Mouse (Mus musculus) spleen, adult 12 weeks (tissue): ENCODE measurements at regions not wholly inside any gene's neighbourhood (a gene's known extent, or its start where the extent isn't known, plus 50 kb on each side); places are given as distances from the start of the nearest gene placed in this dataset.

Source experiments
- DNase-seq: peaks from one replicate; pipeline ENCODE4 v3.0.0; 2022; ENCODE audit warnings: low spot score

DNA sequence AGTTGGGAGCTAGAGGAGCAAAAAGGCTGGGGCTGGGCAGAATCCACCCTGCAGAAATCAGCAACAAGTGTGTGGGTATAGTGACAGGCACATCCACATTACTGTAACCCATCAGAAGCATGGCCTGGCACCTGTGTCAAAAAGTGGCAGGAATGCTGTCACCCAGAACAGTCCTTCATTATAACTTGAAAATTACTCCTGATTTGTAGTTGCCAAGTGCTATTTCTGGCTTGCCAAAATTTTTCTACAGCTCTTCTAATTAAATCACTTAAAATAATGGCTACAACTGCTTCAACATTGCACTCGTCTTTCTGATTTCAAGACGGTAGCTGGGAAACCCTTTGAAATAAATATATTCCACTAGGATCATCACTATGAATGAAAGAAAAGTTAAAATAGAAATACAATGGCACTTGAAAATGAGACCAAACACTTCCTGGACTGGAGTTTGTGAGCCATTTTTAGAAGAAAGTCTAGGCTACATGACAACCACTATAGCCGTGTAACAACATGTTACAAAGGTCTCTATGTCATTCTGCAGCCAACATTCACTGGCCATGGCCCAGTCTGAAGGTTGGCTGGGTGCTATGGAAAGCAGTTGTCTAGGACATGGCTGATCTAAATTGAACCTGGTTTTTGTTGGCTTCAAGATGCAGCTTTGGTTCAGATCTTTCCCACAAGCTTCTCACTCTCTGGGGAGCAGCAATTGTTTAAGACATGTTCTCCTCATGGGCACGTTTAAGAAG is 190.6 kb upstream of the Tapt1 start:
- DNase-seq, result no peak

DNA sequence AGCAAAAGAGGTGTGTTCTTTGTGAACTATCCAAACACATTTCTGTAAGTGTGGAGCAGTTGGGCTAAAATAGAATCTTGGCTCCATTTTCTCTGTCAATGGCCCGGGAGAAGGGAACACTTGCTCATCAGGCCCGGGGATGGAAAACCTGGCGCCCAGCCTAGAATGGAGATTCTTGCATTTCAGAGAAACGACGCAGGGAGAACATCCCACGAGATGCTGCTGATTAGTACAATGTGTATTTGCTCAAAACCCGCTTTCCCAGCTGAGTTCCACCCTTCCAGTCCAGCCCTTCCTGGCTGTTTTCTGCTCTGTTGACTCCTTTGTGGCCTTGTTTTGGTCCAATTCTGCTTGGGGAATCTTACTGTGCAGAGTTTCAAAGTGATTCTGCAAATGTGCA is 188.0 kb upstream of the Tapt1 start:
- DNase-seq, result no peak

- no peak for DNase-seq
These were observed 176.9 kb upstream of the Tapt1 start for GRCm38 (mm10) chr5:44403300-44403699.

GRCm38 (mm10) chr5:44400573-44401332 is 174.3 kb upstream of the Tapt1 start:
- DNase-seq, result no peak

DNA sequence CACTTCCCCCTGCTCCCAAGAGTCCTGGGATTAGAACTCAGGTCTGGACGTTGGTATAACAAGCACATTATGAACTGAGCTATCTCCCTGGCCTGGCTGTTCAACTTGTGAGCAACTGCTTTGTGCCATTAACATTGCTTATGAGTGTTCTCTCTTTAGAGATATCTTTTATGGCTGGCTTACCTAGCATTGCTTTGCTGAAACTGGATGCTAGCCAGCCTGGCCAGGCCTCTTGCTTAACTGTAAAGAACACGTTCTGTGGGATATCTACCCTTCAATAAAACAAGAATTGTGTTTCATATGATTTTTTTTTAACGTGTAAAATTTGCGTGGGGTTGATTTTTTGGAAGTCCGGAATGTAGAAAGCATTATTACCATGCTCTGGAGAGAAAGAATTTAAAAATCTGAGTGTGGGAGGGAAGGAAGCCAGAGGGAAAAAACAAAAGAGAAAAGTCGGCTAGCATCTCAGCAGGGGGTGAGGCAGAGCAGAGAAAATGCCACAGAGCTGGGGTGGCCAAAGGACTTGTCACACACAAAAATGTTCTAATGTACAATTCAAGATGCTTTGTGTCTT is 160.9 kb upstream of the Tapt1 start:
- no peak for DNase-seq

DNA sequence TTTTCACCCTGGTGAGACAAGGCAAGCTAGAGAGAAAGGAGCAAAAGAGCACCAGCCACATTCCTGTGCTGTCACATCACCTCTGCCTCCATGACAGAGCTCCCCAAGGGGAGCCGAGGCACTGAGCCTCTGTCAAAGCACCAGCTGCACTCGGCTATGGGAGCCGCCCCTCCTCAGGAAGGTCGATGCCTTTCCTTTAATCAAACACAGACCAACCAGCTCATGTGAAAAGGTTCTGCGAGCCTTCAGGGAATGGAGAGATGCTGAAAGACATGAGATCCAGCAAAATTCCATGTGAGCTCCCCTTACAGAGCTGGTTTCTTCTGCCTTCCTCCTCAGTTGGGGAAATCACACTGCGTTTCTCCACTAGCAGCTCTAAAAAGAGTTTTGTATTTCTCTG is 159.8 kb upstream of the Tapt1 start:
- no peak for DNase-seq

- no peak for DNase-seq
These were observed 156.6 kb upstream of the Tapt1 start for GRCm38 (mm10) chr5:44383049-44383448.

DNA sequence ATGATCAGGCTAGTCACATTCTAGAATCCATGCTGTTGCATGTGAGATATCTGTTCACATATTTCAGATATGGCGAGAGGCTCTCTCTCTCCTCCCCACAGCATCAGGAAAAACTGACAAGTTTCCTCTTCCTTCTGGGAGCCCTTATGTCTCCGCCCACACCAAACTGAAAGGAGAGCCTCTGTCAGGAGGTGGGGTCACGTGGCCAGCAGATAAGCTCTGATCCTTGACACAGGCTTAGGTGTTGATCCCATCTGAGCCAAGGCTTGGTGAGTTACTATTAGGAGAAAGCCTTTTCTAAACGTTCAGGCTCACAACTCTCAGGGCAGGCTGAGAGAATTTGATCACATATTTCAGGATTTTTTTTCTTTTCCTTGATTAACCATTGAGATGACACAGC is 143.6 kb upstream of the Tapt1 start:
- DNase-seq, result no peak

- no peak for DNase-seq
These were observed 125.9 kb upstream of the Tapt1 start for GRCm38 (mm10) chr5:44352324-44352723.

- DNase-seq, result no peak
These were observed 115.1 kb upstream of the Tapt1 start for GRCm38 (mm10) chr5:44341457-44342014.

- DNase-seq, result no peak
These were observed 112.2 kb upstream of the Tapt1 start for GRCm38 (mm10) chr5:44338662-44339061.

GRCm38 (mm10) chr5:44335756-44336155 is 109.3 kb upstream of the Tapt1 start:
- DNase-seq, result no peak

DNA sequence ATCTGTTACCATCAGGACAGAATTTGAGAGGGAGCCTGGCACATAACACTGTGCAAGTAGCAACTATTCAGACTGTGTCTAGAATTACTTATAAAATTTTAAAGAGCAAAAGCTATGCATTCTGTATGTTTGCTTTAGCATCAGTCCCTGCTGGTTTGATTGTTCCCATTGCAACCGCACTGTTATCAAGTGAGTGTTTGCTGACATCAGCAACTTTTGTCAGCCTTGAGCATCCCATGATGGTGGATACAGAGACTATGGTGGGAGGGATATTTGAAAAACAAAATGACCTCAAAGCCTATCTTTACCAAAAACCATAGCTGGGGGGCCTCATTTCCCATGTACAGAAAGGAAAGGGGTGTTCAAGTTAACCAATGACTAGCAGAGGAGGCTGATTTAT is 93.2 kb upstream of the Tapt1 start:
- no peak for DNase-seq

- DNase-seq, result no peak
These were observed 80.5 kb upstream of the Tapt1 start for GRCm38 (mm10) chr5:44306769-44307557.

DNA sequence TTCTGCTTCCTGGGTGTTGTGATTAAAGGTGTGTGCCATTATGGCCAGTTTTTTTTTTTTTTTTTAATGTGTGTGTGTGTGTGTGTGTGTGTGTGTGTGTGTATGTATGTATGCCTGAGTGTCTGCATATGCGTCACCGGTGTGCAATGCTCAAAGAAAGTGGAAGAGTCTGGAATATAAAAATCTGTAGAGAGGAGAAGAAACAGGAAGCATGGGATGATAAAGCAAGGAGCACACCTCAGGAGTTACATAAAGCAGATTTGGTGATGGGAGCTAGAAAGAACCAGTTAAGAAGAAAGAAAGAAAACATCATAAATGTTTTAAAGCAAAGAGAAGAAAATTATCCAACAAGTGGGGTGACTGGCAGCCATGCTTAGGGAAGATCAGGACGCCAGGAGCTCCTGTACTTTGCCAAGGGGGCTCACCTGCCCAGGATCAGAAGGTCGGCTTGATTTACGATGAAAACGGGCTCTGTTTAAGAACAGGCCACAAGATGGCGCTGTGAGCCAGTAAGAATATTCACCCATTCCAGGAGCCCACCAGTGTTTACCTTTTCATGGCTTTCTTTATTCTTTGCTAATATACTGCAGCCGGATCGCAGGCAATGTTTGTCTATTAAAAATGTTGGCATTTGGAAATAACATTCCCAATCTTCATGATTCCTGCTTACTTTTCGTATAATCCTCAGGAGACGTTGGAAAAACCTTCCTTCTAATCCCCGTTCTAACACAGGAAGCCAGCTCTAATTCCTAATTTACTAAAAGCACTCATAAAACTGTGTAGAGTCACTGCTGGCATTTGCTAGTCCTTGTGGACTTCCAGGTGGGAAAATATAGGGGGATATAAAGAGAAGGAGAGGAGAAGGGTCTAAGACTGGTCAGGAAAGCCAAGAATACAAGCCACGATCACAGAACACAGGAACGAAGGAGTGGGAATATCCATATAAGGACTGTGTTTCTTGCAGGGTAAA is 77.7 kb upstream of the Tapt1 start:
- no peak for DNase-seq

DNA sequence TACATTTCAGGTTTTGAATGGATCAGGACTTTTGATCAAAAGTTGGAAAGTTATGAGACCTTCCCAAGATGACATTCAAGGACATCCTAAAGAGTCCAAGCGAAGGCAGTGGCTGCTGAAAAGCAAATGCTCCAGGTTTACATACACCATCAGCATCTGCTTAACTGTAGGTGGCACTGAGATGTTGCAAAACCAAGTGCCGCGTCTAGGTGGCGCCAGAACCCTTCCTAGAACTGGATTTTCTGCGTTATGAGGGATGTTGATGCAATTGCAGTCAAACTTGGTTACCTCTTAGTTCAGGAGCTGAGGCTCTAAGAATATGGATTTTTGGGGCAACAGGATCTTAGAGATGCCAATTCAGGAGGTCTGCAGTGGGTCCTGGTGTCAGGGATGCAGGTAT is 58.0 kb upstream of the Tapt1 start:
- DNase-seq, result peak; percentile 19
